Mouse (Mus musculus) kidney, postnatal 0 days (tissue): Measurements from ENCODE around the gene Birc6. TPM values are rescaled to one million over a fixed set of nuclear protein-coding genes. Genes with fewer than 3 reads are reported as not detected.

ENCODE experiments used
- ATAC-seq: fragments of 200-750 bp; cut with Nextera tagmentation; replicated peaks from 2 replicates; pipeline ENCODE4 v1.8.0; 2017; ENCODE audit warnings: low read depth, moderate number of reproducible peaks, moderate TSS enrichment, moderate library complexity; ENCODE audit not compliant: low FRiP score
- DNase-seq: peaks from one replicate; pipeline ENCODE4 v3.0.0-alpha.2; 2016; ENCODE audit warnings: low spot score
- H3K27ac ChIP-seq: fragments of 300-500 bp; sonication (generic); 2 replicates; pipeline ENCODE4 v1.5.1; 2014; ENCODE audit warnings: mild to moderate bottlenecking
- H3K27me3 ChIP-seq: fragments of 300-500 bp; sonication (generic); 2 replicates; pipeline ENCODE4 v1.6.1; 2014; ENCODE audit warnings: low read length, mixed read lengths; ENCODE audit not compliant: insufficient read depth
- H3K36me3 ChIP-seq: fragments of 300-500 bp; sonication (generic); 2 replicates; pipeline ENCODE4 v1.6.1; 2014; ENCODE audit warnings: low read length, mixed read lengths; ENCODE audit not compliant: insufficient read depth
- H3K4me1 ChIP-seq: fragments of 300-500 bp; sonication (generic); replicated peaks from 2 replicates; pipeline ENCODE4 v1.6.1; 2014; ENCODE audit warnings: antibody characterized with exemption, low read length, mixed read lengths; ENCODE audit not compliant: insufficient read depth
- H3K4me2 ChIP-seq: fragments of 300-500 bp; sonication (generic); 2 replicates; pipeline ENCODE4 v1.6.1; 2014; ENCODE audit warnings: mild to moderate bottlenecking, low read length, moderate library complexity, mixed read lengths
- H3K4me3 ChIP-seq: fragments of 300-500 bp; sonication (generic); replicated peaks from 2 replicates; pipeline ENCODE4 v1.5.1; 2014; ENCODE audit warnings: low read depth, low read length
- H3K9ac ChIP-seq: fragments of 300-500 bp; sonication (generic); 2 replicates; pipeline ENCODE4 v1.6.1; 2014; ENCODE audit warnings: low read depth, low read length
- H3K9me3 ChIP-seq: fragments of 300-500 bp; sonication (generic); replicated peaks from 2 replicates; pipeline ENCODE4 v1.6.1; 2016; ENCODE audit warnings: low read length, inconsistent platforms, mixed read lengths
- CTCF ChIP-seq: IDR thresholded peaks from 2 replicates; pipeline ENCODE4 v1.5.1; 2016; ENCODE audit warnings: antibody characterized with exemption, low read depth, mild to moderate bottlenecking, moderate library complexity
- WGBS: fragments of 180-500 bp; shearing (Covaris S2); extraction: QIAGEN DNeasy Blood & Tissue Kit; methylation state at CpG from one replicate; pipeline ENCODE4 v1.1.7; 2014; 5-methylcytosine and 5-hydroxymethylcytosine counted together
- polyA plus RNA-seq: library from polyadenylated mRNA; unstranded; fragments of >200 nt; fragmentation: Nextera tagmentation; extraction: Ambion mirVana; gene quantifications from 2 replicates; pipeline ENCODE4 v1.2.1, GENCODE M21; 2015

Gene Birc6
- polyA plus RNA-seq, 1 experiment from 2014 or later, result 99.0 TPM

- 96% methylated on average over 3 of the region's 3 CpGs for WGBS
- no peak for DNase-seq
- H3K36me3 ChIP-seq, result peaks cover 44% of the 10 kb centered on the region
Observed at GRCm38 (mm10) chr17:74658362-74658761, 130.3 kb downstream of the Birc6 start.

GRCm38 (mm10) chr17:74668010-74668409, 139.9 kb downstream of the Birc6 start:
- no peak for DNase-seq
- Histone ChIP-seq H3K27me3 (no peaks in the 10 kb centered on the region), H3K9ac (no peak overlapping the region), H3K36me3 (peaks cover 29% of the 10 kb centered on the region), H3K4me1 (no peaks in the 10 kb centered on the region), H3K27ac (no peak overlapping the region), H3K4me2 (no peak overlapping the region), H3K9me3 (no peaks in the 10 kb centered on the region), H3K4me3 (no peak overlapping the region)
- TF ChIP-seq CTCF, result no peak
- ATAC-seq, result no peak
- 88% methylated on average over 1 of the region's 1 CpGs for WGBS

More at GRCm38 (mm10) chr17:74658362-74658761, 130.3 kb downstream of the Birc6 start:
- Histone ChIP-seq H3K27ac (no peak overlapping the region), H3K4me3 (no peak overlapping the region), H3K4me1 (no peaks in the 10 kb centered on the region), H3K27me3 (no peaks in the 10 kb centered on the region), H3K9ac (no peak overlapping the region), H3K9me3 (no peaks in the 10 kb centered on the region), H3K4me2 (no peak overlapping the region)
- no peak for TF ChIP-seq CTCF
- no peak for ATAC-seq

- Histone ChIP-seq H3K36me3 (peaks cover 23% of the 10 kb centered on the region), H3K4me3 (no peak overlapping the region), H3K4me2 (no peak overlapping the region), H3K27ac (no peak overlapping the region), H3K4me1 (no peaks in the 10 kb centered on the region), H3K27me3 (no peaks in the 10 kb centered on the region), H3K9me3 (no peaks in the 10 kb centered on the region), H3K9ac (no peak overlapping the region)
- 93% methylated on average over 13 of the region's 13 CpGs for WGBS
- no peak for TF ChIP-seq CTCF
- ATAC-seq, result no peak
- DNase-seq, result no peak
Observed at GRCm38 (mm10) chr17:74670031-74670430, 141.9 kb downstream of the Birc6 start.

GRCm38 (mm10) chr17:74672446-74672845, 144.4 kb downstream of the Birc6 start:
- Histone ChIP-seq H3K27me3 (no peaks in the 10 kb centered on the region), H3K4me3 (no peak overlapping the region), H3K36me3 (peaks cover 22% of the 10 kb centered on the region), H3K9me3 (no peaks in the 10 kb centered on the region), H3K4me2 (no peak overlapping the region), H3K9ac (no peak overlapping the region), H3K27ac (no peak overlapping the region), H3K4me1 (no peaks in the 10 kb centered on the region)
- DNase-seq (no peak), ATAC-seq (no peak)
- no peak for TF ChIP-seq CTCF
- 84% methylated on average over 4 of the region's 4 CpGs for WGBS

GRCm38 (mm10) chr17:74673251-74673650, 145.2 kb downstream of the Birc6 start:
- peak; percentile 83 for TF ChIP-seq CTCF
- no peaks in the 10 kb centered on the region for H3K9me3 ChIP-seq
- H3K27me3 ChIP-seq, result no peaks in the 10 kb centered on the region
- no peak for ATAC-seq
- H3K9ac ChIP-seq, result no peak overlapping the region
- peaks cover 27% of the 10 kb centered on the region for H3K36me3 ChIP-seq
- no peak overlapping the region for H3K27ac ChIP-seq
- H3K4me1 ChIP-seq, result no peaks in the 10 kb centered on the region
- DNase-seq, result peak; percentile 67
- no peak overlapping the region for H3K4me2 ChIP-seq
- H3K4me3 ChIP-seq, result no peak overlapping the region

- H3K4me3 ChIP-seq, result no peak overlapping the region
- 91% methylated on average over 8 of the region's 8 CpGs for WGBS
- H3K36me3 ChIP-seq, result peaks cover 22% of the 10 kb centered on the region
- H3K9me3 ChIP-seq, result no peaks in the 10 kb centered on the region; the same call in 1 of the 2 replicates
- H3K4me1 ChIP-seq, result no peaks in the 10 kb centered on the region
- no peak for ATAC-seq
- no peak for TF ChIP-seq CTCF
- no peak overlapping the region for H3K9ac ChIP-seq
- DNase-seq, result no peak
- no peaks in the 10 kb centered on the region for H3K27me3 ChIP-seq
- no peak overlapping the region for H3K27ac ChIP-seq
- H3K4me2 ChIP-seq, result no peak overlapping the region
Observed at GRCm38 (mm10) chr17:74678061-74678460, 150.0 kb downstream of the Birc6 start.

GRCm38 (mm10) chr17:74684927-74685326, 156.8 kb downstream of the Birc6 start:
- peaks cover 8% of the 10 kb centered on the region; the same call in 1 of the 2 replicates for H3K36me3 ChIP-seq
- no peak for TF ChIP-seq CTCF
- ATAC-seq, result no peak

More at GRCm38 (mm10) chr17:74684927-74685326, 156.8 kb downstream of the Birc6 start:
- H3K9ac ChIP-seq, result no peak overlapping the region
- H3K4me2 ChIP-seq, result no peak overlapping the region
- no peaks in the 10 kb centered on the region for H3K27me3 ChIP-seq
- H3K4me3 ChIP-seq, result no peak overlapping the region
- WGBS, result 58% methylated on average over 3 of the region's 3 CpGs
- peak; percentile 5 for DNase-seq
- no peaks in the 10 kb centered on the region; the same call in 1 of the 2 replicates for H3K9me3 ChIP-seq
- H3K4me1 ChIP-seq, result no peaks in the 10 kb centered on the region
- no peak overlapping the region for H3K27ac ChIP-seq
